Mouse (Mus musculus) E14TG2a.4 (cell line): ENCODE results near the gene Cr1l.

Source experiments
- H3K27me3 ChIP-seq: 2 replicates; pipeline ENCODE4 v1.6.1; 2014; ENCODE audit warnings: low read length, control low read depth; ENCODE audit not compliant: insufficient read depth
- H3K36me3 ChIP-seq: 2 replicates; pipeline ENCODE4 v1.6.1; 2014; ENCODE audit warnings: low read length, control low read depth; ENCODE audit not compliant: insufficient read depth
- H3K4me1 ChIP-seq: replicated peaks from 2 replicates; pipeline ENCODE4 v1.6.1; 2014; ENCODE audit warnings: low read depth, low read length, control low read depth
- H3K4me3 ChIP-seq: replicated peaks from 2 replicates; pipeline ENCODE4 v1.5.1; 2014; ENCODE audit warnings: mild to moderate bottlenecking, low read length
- H3K9me3 ChIP-seq: 2 replicates; pipeline ENCODE4 v1.6.1; 2014; ENCODE audit warnings: low read length, control low read depth
- CTCF ChIP-seq: conservative IDR thresholded peaks from 2 replicates; pipeline ENCODE4 v1.5.1; 2014; ENCODE audit warnings: low read length
- NANOG ChIP-seq: IDR thresholded peaks from 2 replicates; pipeline ENCODE4 v1.6.1; 2014; ENCODE audit warnings: borderline replicate concordance, low read length, mixed read lengths
- POU5F1 ChIP-seq: IDR thresholded peaks from 2 replicates; pipeline ENCODE4 v1.6.1; 2014; ENCODE audit warnings: low read length, borderline replicate concordance

Gene Cr1l

GRCm38 (mm10) chr1:195114414-195114813, 17.0 kb downstream of the Cr1l start:
- no peak for TF ChIP-seq NANOG
- no peak for TF ChIP-seq CTCF
- no peak for TF ChIP-seq POU5F1

GRCm38 (mm10) chr1:195113621-195114020, 17.8 kb downstream of the Cr1l start:
- H3K36me3 ChIP-seq: peaks cover 40% of the 10 kb centered on the region

More at GRCm38 (mm10) chr1:195114414-195114813, 17.0 kb downstream of the Cr1l start:
- no peaks in the 10 kb centered on the region for H3K27me3 ChIP-seq
- no peaks in the 10 kb centered on the region for H3K4me1 ChIP-seq
- H3K36me3 ChIP-seq: peaks cover 40% of the 10 kb centered on the region
- no peak overlapping the region for H3K4me3 ChIP-seq
- H3K9me3 ChIP-seq: no peaks in the 10 kb centered on the region

GRCm38 (mm10) chr1:195100693-195101092, 30.7 kb downstream of the Cr1l start:
- Histone ChIP-seq H3K9me3 (no peaks in the 10 kb centered on the region), H3K27me3 (no peaks in the 10 kb centered on the region), H3K36me3 (peaks cover 7% of the 10 kb centered on the region; the same call in 1 of the 2 replicates), H3K4me3 (no peak overlapping the region), H3K4me1 (no peaks in the 10 kb centered on the region)
- TF ChIP-seq NANOG (no peak), CTCF (no peak), POU5F1 (no peak)

More at GRCm38 (mm10) chr1:195113621-195114020, 17.8 kb downstream of the Cr1l start:
- Histone ChIP-seq H3K4me3 (no peak overlapping the region), H3K27me3 (no peaks in the 10 kb centered on the region), H3K4me1 (no peaks in the 10 kb centered on the region), H3K9me3 (no peaks in the 10 kb centered on the region)
- TF ChIP-seq POU5F1 (no peak), CTCF (no peak), NANOG (no peak)

GRCm38 (mm10) chr1:195098004-195098403, 33.4 kb downstream of the Cr1l start:
- H3K9me3 ChIP-seq: no peaks in the 10 kb centered on the region
- no peaks in the 10 kb centered on the region for H3K4me1 ChIP-seq
- H3K36me3 ChIP-seq: no peaks in the 10 kb centered on the region
- no peak for TF ChIP-seq NANOG
- TF ChIP-seq POU5F1: no peak
- TF ChIP-seq CTCF: no peak
- peaks cover 3% of the 10 kb centered on the region for H3K27me3 ChIP-seq
- H3K4me3 ChIP-seq: no peak overlapping the region

GRCm38 (mm10) chr1:195092220-195092720, 39.1 kb downstream of the Cr1l start, which contains the start of gene Cd46:
Cd46 (minus strand) TSS chr1:195092249.
- no peaks in the 10 kb centered on the region for H3K36me3 ChIP-seq
- H3K27me3 ChIP-seq: peaks cover 10% of the 10 kb centered on the region
- H3K4me3 ChIP-seq: peak within 1 kb of the TSS; percentile 72
- H3K9me3 ChIP-seq: no peaks in the 10 kb centered on the region
- TF ChIP-seq NANOG (no peak), POU5F1 (no peak), CTCF (no peak)
- peaks cover 13% of the 10 kb centered on the region for H3K4me1 ChIP-seq

GRCm38 (mm10) chr1:195091699-195092219, 39.6 kb downstream of the Cr1l start:
- H3K4me1 ChIP-seq: peaks cover 13% of the 10 kb centered on the region
- H3K27me3 ChIP-seq: peaks cover 10% of the 10 kb centered on the region
- no peaks in the 10 kb centered on the region for H3K36me3 ChIP-seq
- TF ChIP-seq POU5F1 (no peak), CTCF (no peak), NANOG (no peak)
- peak overlapping the region; percentile 72 for H3K4me3 ChIP-seq
- H3K9me3 ChIP-seq: no peaks in the 10 kb centered on the region

DNA sequence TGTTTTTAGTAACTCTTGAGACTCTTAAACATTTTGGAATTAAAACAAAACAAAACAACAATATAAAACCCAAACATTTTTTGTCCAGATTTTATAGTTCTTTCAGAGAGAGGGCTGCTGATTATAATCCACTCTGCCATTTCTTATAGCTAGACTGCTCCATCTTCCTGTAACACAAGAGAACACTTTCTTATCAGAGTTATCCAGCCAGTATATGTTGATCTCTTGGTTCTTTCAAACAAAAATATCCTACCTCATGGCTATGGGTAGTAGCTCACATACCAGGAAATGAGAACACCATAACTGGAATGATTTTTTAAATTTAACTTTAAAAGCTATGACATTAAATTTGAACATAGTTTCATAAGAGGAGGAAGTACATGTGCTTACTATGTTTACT, 49.2 kb downstream of the Cr1l start:
- Histone ChIP-seq H3K27me3 (no peaks in the 10 kb centered on the region), H3K9me3 (no peaks in the 10 kb centered on the region), H3K4me1 (no peaks in the 10 kb centered on the region), H3K36me3 (no peaks in the 10 kb centered on the region), H3K4me3 (no peak overlapping the region)
- no peak for TF ChIP-seq NANOG
- TF ChIP-seq POU5F1: no peak
- TF ChIP-seq CTCF: no peak
